Mouse (Mus musculus): ENCODE results near the gene Mrps23.
A peak's percentile ranks its signal among the peaks of the same experiment; 100 is the strongest.

Mrps23 gene

DNA sequence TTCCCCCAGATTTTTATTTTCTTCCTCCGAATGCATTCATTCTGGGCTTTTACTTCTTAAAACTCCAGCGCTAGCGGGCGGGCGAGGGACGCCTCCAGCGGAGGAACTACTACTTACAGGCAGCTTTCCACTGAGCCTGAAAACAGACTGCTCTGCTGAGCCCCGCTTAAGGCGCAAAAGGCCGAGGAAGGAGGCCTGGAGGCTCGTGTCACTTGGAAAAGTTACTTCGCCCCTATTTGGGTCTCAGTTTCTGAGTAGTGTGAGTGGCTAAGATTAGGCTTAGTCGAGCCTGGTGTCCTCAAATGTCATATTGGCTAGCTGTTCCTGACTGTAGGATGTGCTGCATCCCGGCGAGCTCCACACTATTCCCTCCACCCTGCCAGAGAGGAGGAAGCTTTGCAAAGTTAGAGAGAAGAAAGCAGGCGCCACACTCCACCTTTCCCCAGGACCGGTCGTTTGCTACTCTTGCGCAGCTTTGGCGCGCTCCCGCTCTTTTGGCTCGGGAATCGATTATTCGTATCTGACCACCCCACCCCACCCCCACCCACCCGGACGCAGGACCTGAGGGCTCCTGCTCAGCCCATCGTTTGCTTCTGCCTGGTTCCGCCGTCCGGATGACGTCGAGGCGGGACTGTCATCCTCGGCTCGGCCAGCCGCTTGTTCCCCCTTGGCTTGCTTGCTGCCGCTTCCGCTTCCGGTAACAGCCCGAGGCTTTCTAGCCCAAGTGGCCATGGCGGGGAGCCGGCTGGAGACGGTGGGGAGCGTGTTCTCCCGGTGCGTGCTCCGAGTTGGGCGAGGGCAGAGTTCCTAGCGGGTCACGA, at the start of gene Mrps23:
Gene Mrps23 (plus strand): TSS at position 677 of the 821 bp plus-strand sequence.
- peak; percentile 91 for DNase-seq

DNA sequence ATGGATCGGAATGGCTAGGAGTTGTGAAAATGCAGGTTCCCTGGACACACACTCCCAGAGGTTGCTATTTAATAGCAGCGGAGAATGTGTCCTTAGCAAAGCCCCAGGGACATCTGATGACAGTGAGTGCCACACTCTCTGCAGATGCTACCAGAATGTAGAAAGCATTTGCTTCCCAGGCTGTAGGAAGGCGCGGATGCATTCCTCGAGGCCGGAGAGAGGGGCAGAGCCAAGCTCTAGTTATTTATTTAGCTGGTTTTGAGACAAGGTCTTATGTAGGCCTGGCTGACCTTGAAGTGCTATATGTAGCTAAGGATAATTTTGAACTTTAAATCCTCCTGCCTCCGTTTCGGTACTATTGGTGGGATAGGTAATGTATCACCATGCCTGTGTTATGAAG, 49.7 kb upstream of the Mrps23 start:
- DNase-seq, result no peak

DNA sequence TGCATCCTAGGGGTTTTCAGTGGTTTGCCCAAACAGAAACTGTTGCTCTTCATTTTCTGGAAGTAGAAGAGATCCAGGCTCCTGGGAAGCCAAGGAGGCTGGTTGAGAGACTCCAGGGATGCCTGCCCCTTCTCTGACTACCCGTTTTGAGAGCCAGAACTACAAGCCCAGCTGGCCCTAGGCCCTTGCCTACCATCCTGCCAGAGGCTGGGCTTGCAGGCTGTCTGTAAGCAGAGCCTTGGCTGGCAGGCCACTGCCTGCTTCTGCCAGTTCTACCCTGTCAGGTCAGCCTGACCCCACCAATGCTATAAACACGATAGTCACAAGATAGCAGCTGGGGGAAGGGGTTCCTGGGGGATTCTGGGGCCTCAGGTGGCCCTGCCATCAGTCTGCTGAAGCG, 48.7 kb upstream of the Mrps23 start:
- no peak for DNase-seq

DNA sequence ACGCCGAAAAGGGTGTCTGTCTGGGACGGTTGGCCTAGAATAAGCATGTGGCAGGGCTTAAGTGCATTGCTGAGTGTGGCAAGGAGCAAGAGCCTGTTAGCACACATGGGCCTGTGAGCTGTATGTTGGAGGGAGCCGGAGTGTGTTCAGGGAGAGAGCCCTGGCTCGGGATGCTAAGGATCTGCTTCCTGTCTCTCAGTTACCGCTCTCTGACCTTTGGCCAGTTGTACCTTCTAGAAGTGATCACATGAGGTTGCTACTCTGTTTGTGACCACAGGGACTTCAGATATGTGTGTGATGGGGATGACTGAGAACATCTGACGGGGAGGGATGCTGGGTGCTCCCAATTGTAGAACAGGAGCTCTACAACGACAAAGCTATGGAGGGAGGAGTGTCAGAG, 48.2 kb upstream of the Mrps23 start:
- peak; percentile 44 for DNase-seq

DNA sequence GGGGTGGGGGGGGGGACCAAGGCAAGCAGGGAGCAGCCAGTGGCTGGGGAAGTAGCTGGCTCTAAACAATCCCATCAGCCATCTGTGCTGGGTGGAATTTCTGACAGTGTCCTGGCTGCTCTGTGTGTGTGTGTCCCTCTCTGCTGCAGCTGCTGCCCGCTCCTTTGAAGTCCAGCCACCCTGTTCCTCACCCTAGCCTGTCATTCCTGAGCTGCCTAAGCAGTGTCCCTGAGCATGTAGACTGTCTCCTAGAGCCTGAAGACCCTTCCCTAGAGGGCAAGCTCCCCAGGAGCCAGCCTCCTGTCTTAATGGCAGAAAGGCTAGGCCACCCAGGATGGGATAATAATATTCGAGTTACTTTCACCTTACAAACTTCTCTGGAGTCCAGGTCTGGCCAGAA, 47.8 kb upstream of the Mrps23 start:
- DNase-seq, result no peak

DNA sequence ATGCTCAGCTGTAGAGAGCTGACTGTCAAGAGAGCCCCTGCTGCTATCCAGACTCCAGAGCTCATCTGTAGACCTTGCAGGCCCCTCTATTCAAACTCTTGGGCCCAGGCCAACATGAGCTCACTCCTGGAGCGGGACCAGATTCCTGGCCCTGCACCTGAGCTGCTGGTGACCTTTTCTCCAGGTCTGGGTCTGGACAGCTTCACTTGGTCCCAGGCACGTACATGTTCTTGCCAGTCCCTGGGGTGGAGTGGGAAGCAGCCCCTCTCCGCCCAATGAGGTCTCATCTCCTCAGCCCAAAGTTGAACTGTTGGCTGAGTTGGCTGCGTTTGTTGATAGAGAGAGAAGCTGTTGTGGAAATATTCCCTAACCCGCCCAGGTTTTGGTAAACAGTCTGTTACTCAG, 45.3 kb upstream of the Mrps23 start:
- DNase-seq, result peak; percentile 44

DNA sequence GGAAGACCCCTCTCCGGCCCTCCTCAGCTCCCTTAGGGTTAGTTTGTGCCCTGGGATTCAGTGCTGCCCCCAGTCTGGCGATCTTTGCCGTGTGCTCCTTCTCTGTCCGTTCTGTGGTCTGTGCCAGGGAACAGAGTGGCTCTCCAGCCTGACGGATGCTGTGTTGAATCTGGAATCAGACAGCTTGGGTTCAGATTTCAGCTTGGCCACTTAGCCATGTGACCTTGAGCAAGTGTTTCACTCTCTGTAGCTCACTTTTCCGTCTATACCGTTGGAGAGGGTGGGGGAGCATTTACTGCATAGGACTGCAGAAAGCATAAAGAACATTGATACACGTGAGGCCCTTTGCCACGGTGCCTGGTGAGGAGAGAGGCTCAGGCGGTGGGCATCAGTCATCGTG, 44.8 kb upstream of the Mrps23 start:
- no peak for DNase-seq

DNA sequence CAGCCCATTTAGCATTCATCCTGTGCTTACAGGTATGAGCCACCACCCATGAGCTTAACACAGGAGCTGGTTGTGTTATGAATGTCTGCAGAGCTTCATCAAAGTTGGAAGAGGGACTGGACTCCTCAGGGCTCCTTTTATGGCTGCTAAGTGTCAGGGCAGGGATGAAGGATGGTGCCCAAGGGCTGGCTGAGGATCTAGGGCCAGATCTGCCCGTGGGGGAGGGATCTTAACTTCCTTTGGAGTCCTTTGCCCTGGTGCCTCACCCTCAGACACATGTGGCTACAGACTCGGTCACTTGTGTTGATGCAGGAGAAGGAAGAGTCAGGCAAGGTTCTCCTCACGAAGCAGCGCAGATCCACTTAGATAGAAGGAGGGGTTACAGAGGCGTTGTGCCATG, 43.9 kb upstream of the Mrps23 start:
- no peak for DNase-seq

DNA sequence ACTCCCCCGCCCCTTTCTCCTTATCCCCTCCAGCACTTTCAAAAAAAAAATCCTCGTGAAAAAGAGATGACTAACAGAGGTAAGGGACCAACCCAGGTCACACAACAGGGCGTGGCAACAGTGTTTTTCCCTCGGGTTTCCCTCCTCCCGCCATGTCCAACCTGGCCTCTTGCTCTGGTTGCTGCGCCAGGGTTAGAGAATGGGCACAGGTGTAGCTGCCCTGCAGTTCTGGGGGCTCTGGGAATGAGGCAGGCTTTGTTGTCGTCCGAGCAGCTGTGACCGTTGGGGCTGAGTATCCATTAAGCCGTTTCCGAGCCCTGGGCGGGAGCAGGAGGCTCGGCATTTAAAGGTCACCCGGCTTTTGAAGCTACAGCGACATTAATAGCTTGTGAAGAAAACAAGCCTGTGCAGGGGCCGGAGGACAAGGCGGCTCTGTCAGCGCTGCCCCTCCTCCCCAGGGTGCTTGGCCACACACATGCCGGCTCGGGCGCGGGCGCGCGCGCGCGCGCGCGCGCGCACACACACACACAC, 43.1 kb upstream of the Mrps23 start:
- peak; percentile 82 for DNase-seq

DNA sequence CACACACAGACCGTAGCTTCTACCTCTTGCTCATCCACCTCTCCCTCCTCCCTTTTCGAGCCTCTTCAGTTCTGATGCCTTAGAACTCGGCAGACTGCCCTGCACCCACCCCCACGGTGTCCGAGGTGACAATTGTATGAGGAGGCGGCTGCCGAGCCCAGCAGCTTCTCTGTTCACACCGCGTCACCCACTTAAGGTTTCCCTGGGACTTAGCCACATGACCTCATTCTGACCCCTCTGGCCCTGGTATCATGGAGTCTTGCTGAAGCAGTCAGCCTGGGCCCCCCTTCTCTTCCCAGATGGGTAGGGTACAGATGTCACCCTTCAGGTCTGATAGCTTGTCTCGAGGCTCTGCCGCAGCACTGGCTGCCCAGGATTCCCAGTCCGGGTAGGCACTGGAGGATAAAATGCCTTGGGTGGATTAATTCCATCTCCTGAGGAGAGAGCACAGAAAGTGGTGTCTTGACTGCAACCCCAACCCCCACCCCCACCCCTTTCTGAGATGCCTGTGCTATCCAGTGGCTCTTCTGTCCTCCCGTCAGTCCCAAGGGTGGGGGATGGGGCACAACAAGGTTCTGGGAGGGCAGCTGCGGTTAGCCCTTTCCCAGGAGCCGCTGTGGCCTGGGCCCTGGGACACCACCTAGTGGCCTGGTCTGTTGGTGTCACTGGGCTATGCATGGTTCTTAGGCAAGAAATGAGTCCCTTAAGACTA, 42.4 kb upstream of the Mrps23 start:
- peak; percentile 91 for DNase-seq

DNA sequence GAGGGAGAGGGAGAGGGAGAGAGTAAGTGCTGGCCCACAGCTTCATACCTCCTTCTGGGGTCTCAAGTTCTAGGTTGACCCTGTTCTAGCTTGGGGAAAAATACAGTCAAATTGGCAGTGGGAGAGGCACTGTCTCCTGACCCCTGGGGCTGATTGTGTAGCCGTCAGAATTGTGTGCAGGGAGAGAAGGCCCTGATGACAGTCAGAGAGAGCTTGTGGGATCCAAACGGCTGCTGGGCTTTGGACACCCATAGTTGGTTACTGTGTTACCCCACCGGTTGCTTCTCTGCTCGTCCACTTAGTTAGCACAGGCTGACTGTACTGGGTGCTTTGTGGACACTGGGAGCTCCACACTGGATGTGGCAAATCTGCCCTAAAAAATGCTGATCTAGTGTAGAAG, 41.4 kb upstream of the Mrps23 start:
- no peak for DNase-seq

DNA sequence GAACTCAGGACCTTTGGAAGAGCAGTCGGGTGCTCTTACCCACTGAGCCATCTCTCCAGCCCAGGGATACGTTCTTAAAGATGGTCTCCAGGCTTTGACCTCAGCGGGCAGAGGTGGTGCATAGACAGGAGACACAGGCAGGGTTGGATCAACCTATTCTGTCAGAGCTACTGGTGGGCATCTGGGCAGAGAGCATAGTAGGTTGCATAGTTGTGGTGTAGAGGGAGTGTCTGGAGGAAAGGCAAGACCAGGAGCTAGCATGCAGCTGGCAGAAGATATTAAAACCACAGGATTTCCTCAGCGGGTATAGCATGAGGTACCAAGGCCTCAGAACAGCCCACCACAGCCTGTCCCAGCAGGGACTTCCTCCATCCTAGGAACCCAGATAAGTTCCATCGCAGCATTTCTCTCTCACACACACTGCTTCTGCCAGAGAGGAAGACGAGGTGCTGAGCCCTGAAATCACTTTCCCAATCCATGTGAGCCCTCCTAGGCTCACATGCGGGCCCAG, 39.9 kb upstream of the Mrps23 start:
- DNase-seq, result no peak

DNA sequence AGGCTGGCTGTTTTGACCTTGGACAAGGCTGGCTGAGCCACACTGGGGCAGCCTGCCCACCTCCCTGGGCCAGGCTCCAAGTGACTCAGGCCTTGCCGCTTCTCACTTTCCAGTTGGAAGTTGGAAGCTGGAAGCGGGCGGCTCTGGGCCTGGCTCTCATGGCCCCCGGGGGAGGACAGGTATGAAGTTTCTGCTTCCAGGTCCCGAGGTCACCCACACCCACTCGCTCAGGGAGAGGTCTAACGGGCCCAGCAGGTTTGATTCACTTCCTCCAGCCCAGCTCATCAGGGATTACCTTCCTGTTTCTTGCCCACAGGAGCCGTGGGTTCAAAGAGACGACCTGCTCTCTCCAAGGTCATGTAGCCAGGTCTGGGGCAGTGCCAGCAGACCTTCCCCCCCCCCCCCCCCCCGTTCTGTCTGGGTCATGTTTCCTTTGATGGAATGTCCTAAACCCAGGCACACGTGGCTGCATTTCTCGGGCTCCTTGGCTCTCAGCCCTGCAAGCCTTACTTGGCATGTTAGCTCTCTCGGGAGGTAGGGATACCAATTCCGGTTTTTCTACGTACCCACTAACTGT, 39.3 kb upstream of the Mrps23 start:
- peak; percentile 86 for DNase-seq

DNA sequence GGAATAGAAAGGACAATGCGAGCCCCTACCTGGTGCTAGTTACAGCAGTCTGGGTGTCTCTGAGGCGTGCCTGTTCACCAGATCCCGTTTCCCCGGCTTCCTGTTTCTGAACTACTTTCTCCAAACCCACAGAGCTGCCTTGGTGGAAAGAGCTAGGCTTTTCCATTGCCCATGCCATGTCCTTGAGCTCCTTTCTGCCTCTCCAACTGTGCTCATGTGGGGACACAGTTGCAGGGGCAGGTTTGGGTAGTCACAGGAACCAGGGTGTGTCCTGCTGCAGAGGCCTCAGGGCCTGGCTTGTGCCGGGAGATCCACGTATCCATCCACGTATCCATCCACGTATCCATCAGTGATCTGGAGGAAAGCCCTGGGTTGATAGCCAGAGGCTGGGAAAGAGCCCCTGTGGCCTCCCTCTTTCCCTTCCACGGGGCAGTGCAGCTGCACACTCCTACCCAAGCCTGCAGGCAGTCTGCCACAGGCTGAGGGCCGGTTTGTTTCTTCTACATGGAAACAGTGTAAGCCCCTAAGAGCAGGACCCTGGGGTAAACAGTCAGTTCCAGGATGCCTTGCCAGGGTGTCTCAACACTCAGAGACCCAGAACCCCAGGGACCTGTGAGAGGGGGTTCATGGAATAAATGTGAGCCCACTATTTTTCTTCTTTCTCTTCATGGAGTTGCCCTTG, 38.4 kb upstream of the Mrps23 start:
- DNase-seq, result no peak

DNA sequence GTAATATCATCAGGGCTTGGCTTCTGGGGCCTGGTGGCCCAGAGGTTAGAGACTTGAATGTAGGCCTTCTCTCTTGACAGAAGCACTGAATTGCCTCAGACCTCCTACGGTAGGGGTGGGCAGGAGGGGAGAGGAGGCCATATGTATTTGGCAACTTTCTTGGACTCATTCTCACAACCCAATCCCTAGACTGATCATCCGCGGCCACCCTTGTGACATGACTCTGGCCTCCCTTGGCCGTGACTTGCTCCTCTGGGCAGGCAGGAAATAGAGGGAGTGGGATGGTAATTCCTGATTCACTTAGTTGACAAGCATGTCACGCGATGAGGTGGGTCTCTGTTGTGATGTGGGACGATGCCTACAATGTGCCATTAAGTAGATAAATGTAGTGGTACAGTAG, 37.7 kb upstream of the Mrps23 start:
- no peak for DNase-seq

DNA sequence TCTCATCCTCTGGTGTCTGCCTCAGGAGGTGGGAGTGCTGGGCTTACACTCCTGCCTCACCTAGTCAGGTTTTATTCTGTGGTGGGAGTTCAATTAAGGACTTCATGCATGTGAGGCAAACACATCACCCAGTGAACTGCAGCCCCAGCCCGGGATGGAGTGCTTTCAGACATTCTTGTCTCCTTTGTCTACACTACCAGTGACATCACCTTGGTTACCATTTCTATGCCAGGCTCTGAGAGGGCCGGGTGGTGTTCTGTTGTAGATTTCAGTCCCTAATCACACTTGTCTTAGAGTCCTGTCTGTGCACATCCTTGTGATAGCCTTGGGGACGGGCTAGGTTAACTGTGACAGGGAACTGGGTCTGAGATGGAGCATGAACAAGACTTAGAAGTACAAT, 35.6 kb upstream of the Mrps23 start:
- DNase-seq, result no peak

DNA sequence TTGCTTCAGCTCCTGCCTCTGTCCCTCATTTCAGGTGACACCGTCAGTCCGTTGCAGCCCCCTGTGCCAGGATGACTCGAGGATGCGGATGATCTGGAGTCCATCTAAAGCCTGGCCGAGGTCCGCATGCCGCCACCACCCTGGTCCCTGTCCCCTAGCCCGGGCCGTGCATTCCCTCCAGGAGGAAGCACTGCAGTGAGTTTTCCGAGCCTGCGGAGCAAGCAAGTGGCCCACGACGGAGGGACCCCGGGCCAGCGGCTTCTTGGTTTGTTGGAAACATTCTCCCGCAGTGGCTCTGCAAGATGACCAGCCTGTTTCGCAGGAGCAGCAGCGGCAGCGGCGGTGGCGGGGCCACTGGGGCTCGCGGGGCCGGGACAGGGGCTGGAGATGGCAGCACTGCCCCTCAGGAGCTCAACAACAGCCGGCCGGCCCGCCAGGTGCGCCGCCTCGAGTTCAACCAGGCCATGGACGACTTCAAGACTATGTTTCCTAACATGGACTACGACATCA, 34.6 kb upstream of the Mrps23 start:
- DNase-seq, result no peak

DNA sequence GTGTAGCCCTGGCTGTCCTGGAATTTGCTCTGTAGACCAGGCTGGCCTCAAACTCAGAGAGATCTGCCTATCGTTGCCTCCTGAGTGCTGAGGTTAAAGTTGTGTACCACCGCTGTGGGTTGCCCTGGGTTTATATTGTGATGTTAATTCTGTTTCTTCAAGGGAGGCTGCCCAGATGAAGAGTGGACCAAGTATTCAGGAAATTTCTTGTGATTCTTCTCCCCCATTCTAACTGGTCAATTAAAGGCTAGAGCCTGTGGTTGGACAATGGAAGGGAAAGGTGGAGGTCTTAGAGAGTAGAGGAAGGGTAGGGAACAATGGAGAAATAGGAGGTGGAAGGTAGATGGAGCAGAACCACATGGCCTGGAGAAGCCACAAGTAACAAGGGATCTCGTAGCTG, 33.6 kb upstream of the Mrps23 start:
- no peak for DNase-seq

DNA sequence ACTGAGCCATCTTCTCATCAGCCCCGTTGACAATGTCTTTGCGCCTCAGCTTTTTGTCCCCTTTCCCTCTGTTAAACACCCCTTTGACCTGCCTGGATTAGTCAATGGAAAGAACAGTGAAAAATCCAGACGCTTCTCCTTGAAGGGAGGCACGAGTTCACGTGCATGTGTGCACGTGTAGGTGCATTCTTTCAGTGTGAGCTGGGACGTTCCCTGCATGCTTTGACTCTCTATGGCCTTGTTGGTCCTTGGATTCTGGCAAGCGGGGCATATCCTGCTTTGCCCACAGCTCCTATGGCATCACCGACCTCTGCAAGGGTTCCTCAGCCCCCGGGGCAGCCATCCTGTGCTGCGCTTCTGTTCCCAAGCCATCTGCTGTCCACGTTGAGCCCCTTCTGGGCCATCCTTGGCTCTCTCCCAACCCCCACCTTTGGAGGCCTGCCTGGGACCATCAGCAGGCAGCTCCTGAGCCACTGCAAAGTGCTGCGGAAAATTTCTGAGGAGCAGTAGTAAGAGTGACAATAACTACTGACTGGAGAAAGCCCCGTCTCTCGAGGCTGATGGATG, 32.2 kb upstream of the Mrps23 start:
- DNase-seq, result no peak

DNA sequence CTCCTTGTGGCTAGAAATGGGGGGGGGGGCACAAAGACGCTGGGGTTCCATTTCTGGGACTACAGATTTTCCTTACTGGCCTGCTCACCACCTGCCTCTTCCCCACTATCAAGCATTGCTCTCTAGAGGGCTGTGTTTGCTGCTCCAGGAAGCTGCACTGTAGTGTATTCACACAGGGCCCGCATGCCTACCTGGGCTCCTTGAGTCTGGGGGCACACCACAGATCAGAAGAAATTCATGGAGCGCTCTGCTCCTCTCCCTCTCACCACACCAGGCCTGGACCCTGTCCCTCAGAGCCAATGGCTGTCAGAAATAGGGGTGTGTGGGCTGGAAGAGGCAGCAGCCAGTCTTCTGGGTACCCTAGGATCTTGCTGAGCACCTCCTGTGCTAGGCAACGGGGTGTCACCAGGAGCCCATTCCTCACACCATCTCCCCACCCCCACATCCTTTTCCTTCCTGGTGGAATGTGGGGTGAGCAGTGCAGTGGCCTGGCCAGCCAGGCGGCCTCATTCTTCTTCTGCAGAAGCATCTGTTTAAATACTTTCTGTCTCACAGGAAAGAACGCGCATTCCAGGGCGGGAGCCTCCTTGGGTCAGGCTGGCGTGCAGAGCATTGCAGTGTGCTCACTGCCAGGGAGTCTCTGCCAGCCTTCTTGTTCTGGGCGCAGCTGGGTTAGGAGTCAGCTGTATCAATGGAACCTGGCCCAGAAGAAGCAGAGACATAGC, 31.4 kb upstream of the Mrps23 start:
- DNase-seq, result peak; percentile 63

DNA sequence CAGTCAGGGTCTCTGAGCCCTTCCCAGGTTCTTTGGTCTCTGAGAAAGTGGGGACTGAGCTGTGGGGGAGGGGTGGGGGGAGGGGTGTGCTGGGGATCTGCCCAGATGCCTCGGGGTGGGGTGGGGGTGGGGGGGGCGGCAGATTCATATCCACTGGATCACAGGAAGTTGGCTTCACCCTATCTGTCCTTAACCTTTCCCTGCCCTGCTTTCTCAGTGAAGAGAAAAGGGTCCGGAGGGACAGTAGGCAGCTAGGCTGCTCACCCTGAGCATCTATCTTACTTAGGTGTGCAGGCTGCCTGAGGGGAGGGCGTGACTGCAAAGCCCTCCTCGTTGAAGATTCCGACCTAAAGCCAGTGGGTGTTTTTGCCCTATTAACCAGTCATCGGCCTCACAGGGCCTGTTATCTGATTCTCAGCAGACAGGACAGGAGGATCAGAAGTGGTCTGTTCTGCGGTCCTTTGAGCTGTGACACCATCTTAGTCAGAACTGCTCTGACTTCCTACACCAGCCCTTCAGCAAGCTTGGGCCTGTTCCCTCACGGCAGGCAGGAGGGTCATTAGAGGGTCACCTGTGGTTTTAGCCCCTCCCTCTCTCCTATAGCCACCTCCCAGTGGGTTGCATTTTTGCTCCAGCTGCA, 30.7 kb upstream of the Mrps23 start:
- no peak for DNase-seq
